ENCODE assay signal across 9 mouse cellular contexts in genomic region chr3:84257989-84258517, GRCm38 (mm10). TPM values are rescaled to one million over a fixed set of nuclear protein-coding genes. Genes with fewer than 3 reads are reported as not detected.
A peak's percentile ranks its signal among the peaks of the same experiment; 100 is the strongest.
DNase-seq lines count a peak whose midpoint lies in the region; ATAC-seq and TF ChIP-seq lines count a peak whose summit lies in the region.
"Had no signal": no experiment of that assay in that cellular context is flagged by ENCODE, and none has a peak within 500 bp of the region (broad histone marks: within the 10 kb centered on the region; RNA-seq: fewer than 3 reads in every experiment).

No protein-coding gene starts in this region.

- H3K9me3 ChIP-seq in lung, embryonic 16.5 days (ENCODE audit: control insufficient read depth, low read length) = no peaks in the 10 kb centered on the region
- no peaks in the 10 kb centered on the region for H3K9me3 ChIP-seq in hindbrain, embryonic 13.5 days
- H3K9me3 ChIP-seq in liver, embryonic 14.5 days (ENCODE audit: control insufficient read depth, low read length) = no peaks in the 10 kb centered on the region
- no peaks in the 10 kb centered on the region for H3K9me3 ChIP-seq in stomach, embryonic 16.5 days (replicated peaks; ENCODE audit: control insufficient read depth, low read length)

- H3K9ac ChIP-seq in lung, embryonic 16.5 days (ENCODE audit: low read length) = no peak overlapping the region
- H3K9ac ChIP-seq in hindbrain, embryonic 13.5 days = peak overlapping the region; percentile 96
- no peak overlapping the region for H3K9ac ChIP-seq in liver, embryonic 14.5 days (replicated peaks)
- peak overlapping the region; percentile 89; the same call in 1 of the 2 replicates for H3K9ac ChIP-seq in stomach, embryonic 16.5 days (ENCODE audit: low read length)

- TF ChIP-seq POLR2A in lung, adult 2 months (IDR thresholded peaks at IDR 0.05; ENCODE audit: borderline replicate concordance, extremely low read depth, low read depth, low read length) = no peak

- TF ChIP-seq EP300 in liver, embryonic 14.5 days (IDR thresholded peaks at IDR 0.05; ENCODE audit: low read depth) = no peak

- H3K27me3 ChIP-seq in lung, embryonic 16.5 days (ENCODE audit: control insufficient read depth, insufficient read depth, low read depth, low read length) = no peaks in the 10 kb centered on the region; the same call in 1 of the 2 replicates
- H3K27me3 ChIP-seq in hindbrain, embryonic 13.5 days = no peaks in the 10 kb centered on the region
- peaks cover 37% of the 10 kb centered on the region for H3K27me3 ChIP-seq in liver, embryonic 14.5 days (ENCODE audit: control insufficient read depth, insufficient read depth, low read length)
- H3K27me3 ChIP-seq in stomach, embryonic 16.5 days (ENCODE audit: control insufficient read depth, insufficient read depth, low read length) = no peaks in the 10 kb centered on the region

- ATAC-seq in lung, embryonic 16.5 days (ENCODE audit: low read depth) = no peak
- no peak for ATAC-seq in hindbrain, embryonic 13.5 days (ENCODE audit: low FRiP score)
- ATAC-seq in liver, embryonic 14.5 days (ENCODE audit: insufficient read depth) = no peak
- ATAC-seq in stomach, embryonic 16.5 days (ENCODE audit: insufficient read depth, low FRiP score) = no peak

- WGBS in lung, embryonic 16.5 days = 32% methylated on average over 10 of the region's 10 CpGs
- 65% methylated on average over 10 of the region's 10 CpGs for WGBS in lung, adult 2 months
- 25% methylated on average over 10 of the region's 10 CpGs for WGBS in hindbrain, embryonic 13.5 days
- WGBS in liver, embryonic 14.5 days (ENCODE audit: insufficient replicate concordance) = 46% methylated on average over 10 of the region's 10 CpGs
- WGBS in stomach, embryonic 16.5 days = 38% methylated on average over 10 of the region's 10 CpGs

- peaks cover 16% of the 10 kb centered on the region for H3K4me1 ChIP-seq in lung, embryonic 16.5 days (replicated peaks; ENCODE audit: control insufficient read depth, insufficient read depth, low read length)
- peaks cover 2% of the 10 kb centered on the region; the same call in 1 of the 2 replicates for H3K4me1 ChIP-seq in lung, adult 2 months (ENCODE audit: control insufficient read depth, insufficient read depth, low read length)
- H3K4me1 ChIP-seq in hindbrain, embryonic 13.5 days (replicated peaks) = peaks cover 70% of the 10 kb centered on the region
- H3K4me1 ChIP-seq in liver, embryonic 14.5 days (replicated peaks; ENCODE audit: control insufficient read depth in 2 of 2, insufficient read depth in 2 of 2, low read length in 1 of 2) = peaks cover 9% of the 10 kb centered on the region in 2 experiments
- peaks cover 39% of the 10 kb centered on the region for H3K4me1 ChIP-seq in stomach, embryonic 16.5 days (ENCODE audit: control insufficient read depth, insufficient read depth, low read length)

- no peak overlapping the region for H3K27ac ChIP-seq in lung, embryonic 16.5 days (ENCODE audit: low read length)
- no peak overlapping the region for H3K27ac ChIP-seq in hindbrain, embryonic 13.5 days
- H3K27ac ChIP-seq in liver, embryonic 14.5 days = no peak overlapping the region
- peak overlapping the region; percentile 50; the same call in 1 of the 2 replicates for H3K27ac ChIP-seq in stomach, embryonic 16.5 days (ENCODE audit: low read length)

- H3K36me3 ChIP-seq in lung, embryonic 16.5 days (ENCODE audit: control insufficient read depth, insufficient read depth, low read length) = no peaks in the 10 kb centered on the region
- no peaks in the 10 kb centered on the region for H3K36me3 ChIP-seq in hindbrain, embryonic 13.5 days
- H3K36me3 ChIP-seq in liver, embryonic 14.5 days (replicated peaks; ENCODE audit: control insufficient read depth, insufficient read depth, low read depth) = no peaks in the 10 kb centered on the region
- H3K36me3 ChIP-seq in stomach, embryonic 16.5 days (ENCODE audit: control insufficient read depth, insufficient read depth, low read length) = no peaks in the 10 kb centered on the region

- no peak for TF ChIP-seq CTCF in lung, adult 2 months (IDR thresholded peaks at IDR 0.05; ENCODE audit: insufficient read depth, low read length)
- TF ChIP-seq CTCF in liver, embryonic 14.5 days (IDR thresholded peaks at IDR 0.05; ENCODE audit: low read depth) = no peak

- DNase-seq in lung, adult 2 months = no peak
- DNase-seq in liver, embryonic 14.5 days (ENCODE audit: low read depth in 3 of 3, low spot score in 3 of 3) = no peak
- no peak for DNase-seq in testis, postnatal 10 days (ENCODE audit: low spot score)
- no peak for DNase-seq in cerebellum, adult 8-10 months
- DNase-seq in spleen, postnatal 36 days (ENCODE audit: low spot score in 2 of 2) = no peak
- DNase-seq: heart, postnatal 4 days had no signal

- peak overlapping the region; percentile 100 for H3K4me2 ChIP-seq in lung, embryonic 16.5 days (ENCODE audit: low read depth, low read length)
- peak overlapping the region; percentile 82 for H3K4me2 ChIP-seq in hindbrain, embryonic 13.5 days
- H3K4me2 ChIP-seq in liver, embryonic 14.5 days (ENCODE audit: low read depth) = peak overlapping the region; percentile 76
- peak overlapping the region; percentile 97 for H3K4me2 ChIP-seq in stomach, embryonic 16.5 days (ENCODE audit: low read depth, low read length)

- peak overlapping the region; percentile 77 for H3K4me3 ChIP-seq in lung, embryonic 16.5 days (ENCODE audit: low read length)
- H3K4me3 ChIP-seq in lung, adult 2 months (replicated peaks; ENCODE audit: extremely low read depth, low read depth, low read length) = no peak overlapping the region
- peak overlapping the region; percentile 83 for H3K4me3 ChIP-seq in hindbrain, embryonic 13.5 days
- H3K4me3 ChIP-seq in liver, embryonic 14.5 days (ENCODE audit: insufficient read depth in 1 of 2, low read depth in 2 of 2, low read length in 2 of 2) = no peak overlapping the region
- peak overlapping the region; percentile 72 for H3K4me3 ChIP-seq in stomach, embryonic 16.5 days (replicated peaks; ENCODE audit: low read length)

RNA-seq across cellular contexts. Expression of gene Trim2, which starts 48.6 kb away (rescaled TPM):
- polyA plus RNA-seq in lung, embryonic 16.5 days (2015; fragmentation: Nextera tagmentation; extraction: Ambion mirVana) = 31.9 and 36.2 TPM in 2 replicates
- 26.3 and 29.8 TPM in 2 replicates for polyA plus RNA-seq in lung, adult 2 months (2012; rRNA removed)
- polyA plus RNA-seq in hindbrain, embryonic 13.5 days (2015; fragmentation: Nextera tagmentation; extraction: Ambion mirVana) = 131 and 137 TPM in 2 replicates
- 2.1 and 2.5 TPM in 2 replicates for polyA plus RNA-seq in liver, embryonic 14.5 days (2012; rRNA removed)
- polyA plus RNA-seq in liver, embryonic 14.5 days (2014; fragmentation: Nextera tagmentation; extraction: Ambion mirVana) = 3.5 and 4.7 TPM in 2 replicates
- polyA plus RNA-seq in stomach, embryonic 16.5 days (2015; fragmentation: Nextera tagmentation; extraction: Ambion mirVana) = 33.4 and 39.9 TPM in 2 replicates

Comparison
In these comparisons a context has a peak if more than half of its experiments do, and no peak if none do; other contexts are left out.
1. H3K4me3 ChIP-seq: peak in lung, embryonic 16.5 days (single experiment), hindbrain, embryonic 13.5 days (single experiment) and stomach, embryonic 16.5 days (single experiment); none in lung, adult 2 months (single experiment) and liver, embryonic 14.5 days (0 of 2).
2. H3K9ac ChIP-seq: peak in hindbrain, embryonic 13.5 days (single experiment) and stomach, embryonic 16.5 days (single experiment); none in lung, embryonic 16.5 days (single experiment) and liver, embryonic 14.5 days (single experiment).
3. Peak in every context shown above with its lines, with median percentiles within 50 percentile points of each other: H3K4me2 ChIP-seq.